Mouse (Mus musculus): ENCODE measurements around the gene B230219D22Rik. TPM values are rescaled to one million over a fixed set of nuclear protein-coding genes. Genes with fewer than 3 reads are reported as not detected.
A peak's percentile ranks its signal among the peaks of the same experiment; 100 is the strongest.
"Not testable (repeated sequence)": the region's sequence is repeated elsewhere in the genome, so short reads cannot be mapped to it uniquely, and the experiment has no call there.

Gene B230219D22Rik
- total and polyA plus RNA-seq, 3 experiments: 22.1 to 42.2 (median 39.4) TPM

DNA sequence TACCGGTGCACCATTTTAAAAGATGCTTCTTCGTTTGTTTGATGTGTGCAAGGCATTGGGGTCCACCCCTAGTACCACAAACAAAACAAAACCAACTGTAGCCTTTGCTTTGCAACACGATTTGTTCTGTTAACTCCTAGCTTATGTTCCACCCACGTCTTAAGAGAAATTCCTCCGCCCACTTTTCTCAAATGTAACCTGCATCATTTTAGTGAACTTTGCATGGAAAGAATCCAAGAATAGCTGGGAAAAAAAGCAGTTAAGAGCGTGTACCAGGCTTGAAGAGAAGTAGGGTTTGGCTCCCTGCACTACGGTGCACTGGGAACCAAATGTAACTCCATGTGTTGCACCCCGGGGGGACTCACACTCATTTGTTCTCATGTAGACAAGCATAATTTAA is 1.2 kb downstream of the B230219D22Rik start:
- TF ChIP-seq EP300 (IDR thresholded peaks at IDR 0.05; ENCODE audit: insufficient read depth, low read depth, low read length): no peak
- TF ChIP-seq CTCF (IDR thresholded peaks at IDR 0.05): no peak
- TF ChIP-seq POLR2A (IDR thresholded peaks at IDR 0.05; ENCODE audit: insufficient read depth, low read depth, low read length): no peak
- Histone ChIP-seq H3K36me3 (ENCODE audit: control insufficient read depth, insufficient read depth, low read length) (peaks cover 3% of the 10 kb centered on the region; the same call in 1 of the 2 replicates), H3K4me3 (peak overlapping the region; percentile 97), H3K79me2 (replicated peaks; ENCODE audit: control insufficient read depth, insufficient read depth, low read length) (peaks cover 2% of the 10 kb centered on the region), H3K9ac (ENCODE audit: low read depth, low read length) (peak overlapping the region; percentile 36; the same call in 1 of the 2 replicates), H3K27ac (peak overlapping the region; percentile 98; the same call in 1 of the 2 replicates), H3K4me1 (ENCODE audit: control insufficient read depth, insufficient read depth, low read length) (peaks cover 12% of the 10 kb centered on the region), H3K27me3 (ENCODE audit: control insufficient read depth, insufficient read depth, low read length) (no peaks in the 10 kb centered on the region)
- DNase-seq: no peak
- intact Hi-C loops (cut with DNase I): no loop called here
- 6% methylated on average over 8 of the region's 8 CpGs for WGBS

DNA sequence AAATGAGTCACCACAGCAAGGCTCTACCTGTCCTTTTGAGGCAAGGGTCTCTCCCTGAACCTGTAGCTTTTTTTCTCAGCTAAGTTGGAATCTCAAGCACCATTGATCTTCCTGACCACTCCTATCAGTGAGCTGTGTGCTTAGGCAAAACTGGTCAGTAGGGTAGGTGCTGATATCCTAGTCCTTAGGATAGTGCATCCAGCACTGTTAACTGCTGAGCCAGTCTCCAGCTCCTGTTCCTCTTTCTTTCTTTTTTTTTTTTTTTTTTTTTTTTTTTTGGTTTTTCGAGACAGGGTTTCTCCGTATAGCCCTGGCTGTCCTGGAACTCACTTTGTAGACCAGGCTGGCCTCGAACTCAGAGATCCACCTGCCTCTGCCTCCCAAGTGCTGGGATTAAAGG is 3.1 kb downstream of the B230219D22Rik start:
- H3K4me1 ChIP-seq (ENCODE audit: control insufficient read depth, insufficient read depth, low read length): peaks cover 12% of the 10 kb centered on the region
- intact Hi-C loops (cut with DNase I); H3K36me3 ChIP-seq (ENCODE audit: control insufficient read depth, insufficient read depth, low read length); H3K27me3 ChIP-seq (ENCODE audit: control insufficient read depth, insufficient read depth, low read length); H3K4me3 ChIP-seq; DNase-seq; H3K9ac ChIP-seq (ENCODE audit: low read depth, low read length); H3K79me2 ChIP-seq (replicated peaks; ENCODE audit: control insufficient read depth, insufficient read depth, low read length); H3K27ac ChIP-seq: not testable (repeated sequence)
- 58% methylated on average over 1 of the region's 3 CpGs for WGBS

DNA sequence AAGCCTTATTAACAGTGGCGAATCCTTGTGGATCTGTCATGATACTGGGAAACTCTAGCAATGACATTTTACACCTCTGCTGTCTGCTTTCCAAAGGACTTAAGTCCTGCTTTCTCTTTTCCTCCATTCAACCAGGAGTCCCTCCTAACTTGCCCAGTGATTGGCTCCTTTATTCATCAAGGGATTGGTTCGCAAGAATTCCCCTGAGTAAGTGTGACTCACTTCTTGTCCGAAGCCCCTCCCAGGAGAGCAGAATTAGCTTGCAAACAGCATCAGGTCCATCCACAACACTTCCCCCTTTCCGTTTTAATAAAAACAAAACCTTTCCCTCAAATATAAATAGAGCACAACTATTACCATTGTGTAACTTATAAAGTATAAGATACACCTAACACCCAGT is 11.4 kb downstream of the B230219D22Rik start:
- no peaks in the 10 kb centered on the region for H3K27me3 ChIP-seq (ENCODE audit: control insufficient read depth, insufficient read depth, low read length)
- no peak overlapping the region for H3K9ac ChIP-seq (ENCODE audit: low read depth, low read length)
- DNase-seq: no peak
- H3K4me1 ChIP-seq (ENCODE audit: control insufficient read depth, insufficient read depth, low read length): no peaks in the 10 kb centered on the region
- H3K27ac ChIP-seq: no peak overlapping the region
- H3K4me3 ChIP-seq: no peak overlapping the region
- TF ChIP-seq POLR2A (IDR thresholded peaks at IDR 0.05; ENCODE audit: insufficient read depth, low read depth, low read length) (no peak), CTCF (IDR thresholded peaks at IDR 0.05) (no peak), EP300 (IDR thresholded peaks at IDR 0.05; ENCODE audit: insufficient read depth, low read depth, low read length) (no peak)
- WGBS: 56% methylated on average over 4 of the region's 4 CpGs
- H3K79me2 ChIP-seq (replicated peaks; ENCODE audit: control insufficient read depth, insufficient read depth, low read length): peaks cover 5% of the 10 kb centered on the region
- peaks cover 6% of the 10 kb centered on the region for H3K36me3 ChIP-seq (ENCODE audit: control insufficient read depth, insufficient read depth, low read length)
- intact Hi-C loops (cut with DNase I): no loop called here

DNA sequence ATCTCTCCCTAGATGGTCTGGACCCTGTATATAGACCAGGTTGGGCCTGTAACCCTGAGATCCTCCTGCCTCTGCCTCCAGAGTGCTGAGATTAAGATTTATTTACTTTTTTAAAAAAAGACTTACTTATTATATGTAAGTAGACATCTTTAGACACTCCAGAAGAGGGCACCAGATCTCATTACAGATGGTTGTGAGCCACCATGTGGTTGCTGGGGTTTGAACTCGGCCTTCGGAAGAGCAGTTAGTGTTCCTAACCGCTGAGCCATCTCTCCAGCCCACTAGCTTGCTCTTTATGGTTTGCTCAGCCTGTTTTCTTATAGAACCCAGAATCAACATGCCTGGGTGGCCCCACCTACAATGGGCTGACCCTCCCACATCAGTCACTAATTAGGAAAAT is 19.9 kb downstream of the B230219D22Rik start:
- H3K27me3 ChIP-seq (ENCODE audit: control insufficient read depth, insufficient read depth, low read length): no peaks in the 10 kb centered on the region
- H3K36me3 ChIP-seq (ENCODE audit: control insufficient read depth, insufficient read depth, low read length): no peaks in the 10 kb centered on the region; the same call in 1 of the 2 replicates
- H3K4me1 ChIP-seq (ENCODE audit: control insufficient read depth, insufficient read depth, low read length): no peaks in the 10 kb centered on the region; the same call in 1 of the 2 replicates
- H3K27ac ChIP-seq: no peak overlapping the region
- no peak for TF ChIP-seq EP300 (IDR thresholded peaks at IDR 0.05; ENCODE audit: insufficient read depth, low read depth, low read length)
- TF ChIP-seq CTCF (IDR thresholded peaks at IDR 0.05): no peak
- no peak for TF ChIP-seq POLR2A (IDR thresholded peaks at IDR 0.05; ENCODE audit: insufficient read depth, low read depth, low read length)
- peaks cover 2% of the 10 kb centered on the region for H3K79me2 ChIP-seq (replicated peaks; ENCODE audit: control insufficient read depth, insufficient read depth, low read length)
- H3K4me3 ChIP-seq: no peak overlapping the region
- 90% methylated on average over 3 of the region's 3 CpGs for WGBS
- no peak overlapping the region for H3K9ac ChIP-seq (ENCODE audit: low read depth, low read length)
- DNase-seq: no peak
- intact Hi-C loops (cut with DNase I): no loop called here

DNA sequence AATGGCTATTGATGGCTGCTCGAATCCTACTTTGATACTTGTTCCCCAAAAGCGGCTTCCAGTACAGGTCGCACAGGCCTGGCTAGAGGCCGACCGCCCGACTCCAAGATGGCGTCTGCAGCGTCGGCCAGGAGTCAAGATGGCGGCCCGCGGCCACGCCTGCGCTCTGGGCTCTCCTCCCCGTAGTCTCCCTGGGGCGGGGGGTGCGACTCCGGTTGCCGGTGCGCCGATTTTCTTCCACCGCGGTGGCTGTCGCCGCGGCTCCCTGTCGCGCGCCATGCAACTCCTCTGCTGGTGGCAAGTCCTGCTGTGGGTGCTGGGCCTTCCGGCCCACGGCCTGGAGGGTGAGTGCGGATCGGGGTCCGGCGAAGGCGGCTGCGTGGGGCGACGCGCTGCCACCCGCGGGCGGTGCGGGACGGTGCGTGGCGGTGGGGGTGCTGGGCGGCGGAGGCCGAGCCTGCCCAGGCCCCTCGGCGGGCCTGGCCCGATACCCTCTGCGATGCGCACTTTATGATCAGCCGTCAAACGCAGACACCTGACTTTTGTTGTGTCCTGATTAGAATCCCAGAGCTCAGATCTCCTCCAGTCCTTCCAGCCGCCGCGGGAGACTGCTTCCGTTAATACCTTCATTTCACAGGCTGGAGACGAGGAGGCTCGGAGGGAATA is 21.7 kb downstream of the B230219D22Rik start, which contains the start of gene Txndc15:
Gene Txndc15 (plus strand): TSS at position 150 of the 666 bp plus-strand sequence.
- peak within 1 kb of the TSS; percentile 94 for H3K9ac ChIP-seq (ENCODE audit: low read depth, low read length)
- intact Hi-C loops (cut with DNase I): loop anchor here (1.0 kb wide), 2 partner anchors 13 to 21 kb away; partner anchors contain the start of genes B230219D22Rik and Pcbd2
- 0 out of 2 replicates have a peak, but pooled peaks have one; percentile 54 for TF ChIP-seq EP300 (IDR thresholded peaks at IDR 0.05; ENCODE audit: insufficient read depth, low read depth, low read length)
- no peak for TF ChIP-seq CTCF (IDR thresholded peaks at IDR 0.05)
- TF ChIP-seq POLR2A (IDR thresholded peaks at IDR 0.05; ENCODE audit: insufficient read depth, low read depth, low read length): 0 out of 2 replicates have a peak, but pooled peaks have one; percentile 51
- no peaks in the 10 kb centered on the region for H3K27me3 ChIP-seq (ENCODE audit: control insufficient read depth, insufficient read depth, low read length)
- peak; percentile 91 to 98 for DNase-seq
- no peaks in the 10 kb centered on the region; the same call in 1 of the 2 replicates for H3K4me1 ChIP-seq (ENCODE audit: control insufficient read depth, insufficient read depth, low read length)
- H3K79me2 ChIP-seq (replicated peaks; ENCODE audit: control insufficient read depth, insufficient read depth, low read length): peaks cover 2% of the 10 kb centered on the region
- H3K4me3 ChIP-seq: peak within 1 kb of the TSS; percentile 64
- H3K36me3 ChIP-seq (ENCODE audit: control insufficient read depth, insufficient read depth, low read length): no peaks in the 10 kb centered on the region; the same call in 1 of the 2 replicates
- WGBS: under 1% methylated on average over 63 of the region's 63 CpGs
- H3K27ac ChIP-seq: peak within 1 kb of the TSS; percentile 93

DNA sequence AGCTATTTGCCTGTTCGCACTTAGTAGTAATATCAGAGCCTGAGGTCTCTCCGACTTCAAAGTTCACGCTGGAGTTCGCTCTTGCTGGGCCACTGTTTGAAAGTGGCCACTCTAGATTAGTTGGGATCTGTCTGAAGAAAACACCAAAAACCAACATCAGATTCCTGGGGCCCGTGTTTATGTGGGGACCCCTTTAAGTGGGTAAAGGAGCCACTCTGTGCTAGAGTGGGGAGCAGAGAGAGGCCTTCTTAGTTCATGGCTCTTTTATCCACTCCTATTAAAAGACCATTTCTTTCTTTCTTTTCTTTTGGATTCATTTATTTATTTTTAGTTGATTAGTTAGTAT is 22.2 kb downstream of the B230219D22Rik start:
- 3% methylated on average over 5 of the region's 5 CpGs for WGBS
- intact Hi-C loops (cut with DNase I): no loop called here

More for the DNA sequence above, 22.2 kb downstream of the B230219D22Rik start:
- peak overlapping the region; percentile 64 for H3K4me3 ChIP-seq
- H3K79me2 ChIP-seq (replicated peaks; ENCODE audit: control insufficient read depth, insufficient read depth, low read length): peaks cover 2% of the 10 kb centered on the region
- TF ChIP-seq CTCF (IDR thresholded peaks at IDR 0.05): no peak
- no peak for TF ChIP-seq POLR2A (IDR thresholded peaks at IDR 0.05; ENCODE audit: insufficient read depth, low read depth, low read length)
- TF ChIP-seq EP300 (IDR thresholded peaks at IDR 0.05; ENCODE audit: insufficient read depth, low read depth, low read length): no peak
- H3K27me3 ChIP-seq (ENCODE audit: control insufficient read depth, insufficient read depth, low read length): no peaks in the 10 kb centered on the region
- DNase-seq: no peak
- no peaks in the 10 kb centered on the region; the same call in 1 of the 2 replicates for H3K36me3 ChIP-seq (ENCODE audit: control insufficient read depth, insufficient read depth, low read length)
- no peaks in the 10 kb centered on the region; the same call in 1 of the 2 replicates for H3K4me1 ChIP-seq (ENCODE audit: control insufficient read depth, insufficient read depth, low read length)
- peak overlapping the region; percentile 93 for H3K27ac ChIP-seq
- H3K9ac ChIP-seq (ENCODE audit: low read depth, low read length): peak overlapping the region; percentile 94

Data from heart, adult 2 months (tissue).